Mouse (Mus musculus) C2C12 (cell line): ENCODE measurements around the gene Tcap.

Experiments
- CTCF ChIP-seq: IDR thresholded peaks from one replicate; pipeline ENCODE4 v1.5.1; 2011; ENCODE audit not compliant: control insufficient read depth, insufficient read depth, insufficient read length
- MAX ChIP-seq: IDR thresholded peaks from one replicate; pipeline ENCODE4 v1.6.1; 2011; ENCODE audit warnings: mild to moderate bottlenecking, control low read depth
- MYOG ChIP-seq: IDR thresholded peaks from one replicate; pipeline ENCODE4 v1.6.1; 2011; ENCODE audit not compliant: control insufficient read depth, insufficient read length; ENCODE audit errors: extremely low read depth
- USF1 ChIP-seq: IDR thresholded peaks from one replicate; pipeline ENCODE4 v1.6.1; 2011; ENCODE audit warnings: low read depth, mild to moderate bottlenecking, control low read depth, moderate library complexity

GRCm38 (mm10) chr11:98400816-98401215 lies 17.2 kb downstream of the Tcap start:
- no peak for TF ChIP-seq MAX
- no peak for TF ChIP-seq CTCF
- no peak for TF ChIP-seq USF1
- TF ChIP-seq MYOG, result no peak
